Mouse (Mus musculus): ENCODE measurements around the gene Gfral. TPM values are rescaled to one million over a fixed set of nuclear protein-coding genes. Genes with fewer than 3 reads are reported as not detected.

Gene Gfral
- not detected in 2 replicates for polyA plus RNA-seq (2012)

- no peak within 1 kb of the TSS for H3K4me3 ChIP-seq (replicated peaks)
- H3K36me3 ChIP-seq (ENCODE audit: control insufficient read depth), result no peaks in the 10 kb centered on the region
- H3K9me3 ChIP-seq (ENCODE audit: control insufficient read depth, low read length), result no peaks in the 10 kb centered on the region
- TF ChIP-seq TAL1 (IDR thresholded peaks at IDR 0.05; ENCODE audit: low read length), result no peak
- no peak for TF ChIP-seq GATA1 (IDR thresholded peaks at IDR 0.05; ENCODE audit: low read length)
- no peaks in the 10 kb centered on the region for H3K4me1 ChIP-seq (ENCODE audit: control insufficient read depth)
- H3K27me3 ChIP-seq (ENCODE audit: control insufficient read depth), result no peaks in the 10 kb centered on the region
Observed at GRCm38 (mm10) chr9:76213557-76213956, at the start of gene Gfral. TSS of gene Gfral (minus strand) at chr9:76213657.

GRCm38 (mm10) chr9:76257731-76258130 lies 44.3 kb upstream of the Gfral start:
- Histone ChIP-seq H3K4me1 (ENCODE audit: control insufficient read depth) (no peaks in the 10 kb centered on the region), H3K4me3 (replicated peaks) (no peak overlapping the region), H3K36me3 (ENCODE audit: control insufficient read depth) (no peaks in the 10 kb centered on the region), H3K9me3 (ENCODE audit: control insufficient read depth, low read length) (no peaks in the 10 kb centered on the region), H3K27me3 (ENCODE audit: control insufficient read depth) (no peaks in the 10 kb centered on the region)
- TF ChIP-seq GATA1 (IDR thresholded peaks at IDR 0.05; ENCODE audit: low read length), result no peak

- Histone ChIP-seq H3K4me1 (ENCODE audit: control insufficient read depth) (no peaks in the 10 kb centered on the region), H3K27me3 (ENCODE audit: control insufficient read depth) (no peaks in the 10 kb centered on the region), H3K9me3 (ENCODE audit: control insufficient read depth, low read length) (no peaks in the 10 kb centered on the region), H3K36me3 (ENCODE audit: control insufficient read depth) (no peaks in the 10 kb centered on the region), H3K4me3 (replicated peaks) (no peak overlapping the region)
- TF ChIP-seq GATA1 (IDR thresholded peaks at IDR 0.05; ENCODE audit: low read length) (no peak), TAL1 (IDR thresholded peaks at IDR 0.05; ENCODE audit: low read length) (no peak)
Observed at GRCm38 (mm10) chr9:76252544-76252943, 39.1 kb upstream of the Gfral start.

GRCm38 (mm10) chr9:76252109-76252508 lies 38.7 kb upstream of the Gfral start:
- no peaks in the 10 kb centered on the region for H3K4me1 ChIP-seq (ENCODE audit: control insufficient read depth)
- no peak overlapping the region for H3K4me3 ChIP-seq (replicated peaks)
- H3K36me3 ChIP-seq (ENCODE audit: control insufficient read depth), result no peaks in the 10 kb centered on the region
- no peaks in the 10 kb centered on the region for H3K27me3 ChIP-seq (ENCODE audit: control insufficient read depth)
- TF ChIP-seq TAL1 (IDR thresholded peaks at IDR 0.05; ENCODE audit: low read length), result no peak
- TF ChIP-seq GATA1 (IDR thresholded peaks at IDR 0.05; ENCODE audit: low read length), result no peak
- no peaks in the 10 kb centered on the region for H3K9me3 ChIP-seq (ENCODE audit: control insufficient read depth, low read length)

GRCm38 (mm10) chr9:76242322-76242721 lies 28.9 kb upstream of the Gfral start:
- TF ChIP-seq TAL1 (IDR thresholded peaks at IDR 0.05; ENCODE audit: low read length) (no peak), GATA1 (IDR thresholded peaks at IDR 0.05; ENCODE audit: low read length) (no peak)
- H3K27me3 ChIP-seq (ENCODE audit: control insufficient read depth), result no peaks in the 10 kb centered on the region
- H3K9me3 ChIP-seq (ENCODE audit: control insufficient read depth, low read length), result no peaks in the 10 kb centered on the region
- no peaks in the 10 kb centered on the region for H3K36me3 ChIP-seq (ENCODE audit: control insufficient read depth)
- peaks cover 13% of the 10 kb centered on the region for H3K4me1 ChIP-seq (ENCODE audit: control insufficient read depth)
- H3K4me3 ChIP-seq (replicated peaks), result no peak overlapping the region

- H3K36me3 ChIP-seq (ENCODE audit: control insufficient read depth), result no peaks in the 10 kb centered on the region
- peak overlapping the region; percentile 65 for H3K4me3 ChIP-seq (replicated peaks)
- peaks cover 37% of the 10 kb centered on the region for H3K4me1 ChIP-seq (ENCODE audit: control insufficient read depth)
- H3K9me3 ChIP-seq (ENCODE audit: control insufficient read depth, low read length), result no peaks in the 10 kb centered on the region
- H3K27me3 ChIP-seq (ENCODE audit: control insufficient read depth), result no peaks in the 10 kb centered on the region
- peak; percentile 17; the same call in 1 of the 3 replicates for TF ChIP-seq TAL1 (IDR thresholded peaks at IDR 0.05; ENCODE audit: low read length)
- TF ChIP-seq GATA1 (IDR thresholded peaks at IDR 0.05; ENCODE audit: low read length), result no peak
Observed at GRCm38 (mm10) chr9:76237946-76238345, 24.5 kb upstream of the Gfral start.

- H3K4me3 ChIP-seq (replicated peaks), result peak overlapping the region; percentile 65
- no peaks in the 10 kb centered on the region for H3K9me3 ChIP-seq (ENCODE audit: control insufficient read depth, low read length)
- H3K27me3 ChIP-seq (ENCODE audit: control insufficient read depth), result no peaks in the 10 kb centered on the region
- H3K36me3 ChIP-seq (ENCODE audit: control insufficient read depth), result no peaks in the 10 kb centered on the region
- H3K4me1 ChIP-seq (ENCODE audit: control insufficient read depth), result peaks cover 37% of the 10 kb centered on the region
- TF ChIP-seq TAL1 (IDR thresholded peaks at IDR 0.05; ENCODE audit: low read length), result peak; percentile 39; the same call in 1 of the 3 replicates
- no peak for TF ChIP-seq GATA1 (IDR thresholded peaks at IDR 0.05; ENCODE audit: low read length)
Observed at GRCm38 (mm10) chr9:76237243-76237642, 23.8 kb upstream of the Gfral start.

- H3K4me3 ChIP-seq (replicated peaks), result peak overlapping the region; percentile 65
Observed at GRCm38 (mm10) chr9:76236626-76237025, 23.2 kb upstream of the Gfral start.

GRCm38 (mm10) chr9:76235945-76236503 lies 22.6 kb upstream of the Gfral start:
- TF ChIP-seq GATA1 (IDR thresholded peaks at IDR 0.05; ENCODE audit: low read length) (no peak), TAL1 (IDR thresholded peaks at IDR 0.05; ENCODE audit: low read length) (no peak)
- Histone ChIP-seq H3K4me1 (ENCODE audit: control insufficient read depth) (peaks cover 37% of the 10 kb centered on the region), H3K4me3 (replicated peaks) (peak overlapping the region; percentile 65), H3K27me3 (ENCODE audit: control insufficient read depth) (no peaks in the 10 kb centered on the region), H3K36me3 (ENCODE audit: control insufficient read depth) (no peaks in the 10 kb centered on the region), H3K9me3 (ENCODE audit: control insufficient read depth, low read length) (no peaks in the 10 kb centered on the region)

More at GRCm38 (mm10) chr9:76236626-76237025, 23.2 kb upstream of the Gfral start:
- Histone ChIP-seq H3K27me3 (ENCODE audit: control insufficient read depth) (no peaks in the 10 kb centered on the region), H3K4me1 (ENCODE audit: control insufficient read depth) (peaks cover 37% of the 10 kb centered on the region), H3K36me3 (ENCODE audit: control insufficient read depth) (no peaks in the 10 kb centered on the region), H3K9me3 (ENCODE audit: control insufficient read depth, low read length) (no peaks in the 10 kb centered on the region)
- TF ChIP-seq GATA1 (IDR thresholded peaks at IDR 0.05; ENCODE audit: low read length), result peak; percentile 79
- TF ChIP-seq TAL1 (IDR thresholded peaks at IDR 0.05; ENCODE audit: low read length), result no peak

GRCm38 (mm10) chr9:76234899-76235298 lies 21.4 kb upstream of the Gfral start:
- Histone ChIP-seq H3K4me3 (replicated peaks) (no peak overlapping the region), H3K36me3 (ENCODE audit: control insufficient read depth) (no peaks in the 10 kb centered on the region), H3K4me1 (ENCODE audit: control insufficient read depth) (peaks cover 38% of the 10 kb centered on the region), H3K27me3 (ENCODE audit: control insufficient read depth) (no peaks in the 10 kb centered on the region), H3K9me3 (ENCODE audit: control insufficient read depth, low read length) (no peaks in the 10 kb centered on the region)
- TF ChIP-seq TAL1 (IDR thresholded peaks at IDR 0.05; ENCODE audit: low read length) (no peak), GATA1 (IDR thresholded peaks at IDR 0.05; ENCODE audit: low read length) (no peak)
